Mouse (Mus musculus) adrenal gland, postnatal 25 days (tissue): Measurements from ENCODE around the gene Tmem108. TPM values are rescaled to one million over a fixed set of nuclear protein-coding genes. Genes with fewer than 3 reads are reported as not detected.

Experiments used
- DNase-seq: peaks from one replicate; pipeline ENCODE4 v3.0.0; 2021; ENCODE audit warnings: mixed read lengths
- long read RNA-seq: library from polyadenylated mRNA; stranded (forward); transcript quantifications from one replicate; pipeline ENCODE4 v2.0.0, GENCODE M21; 2021
- total RNA-seq: library from RNA; stranded (reverse); gene quantifications from 2 replicates; pipeline ENCODE4 v1.2.3, GENCODE M21; 2021

Tmem108 gene
- 2.7 and 4.4 TPM in 2 replicates for total RNA-seq
- long read RNA-seq, partial matches to known transcripts: 2 of 6 reads
- long read RNA-seq, other reads (novel, unspliced or antisense): 2 of 6 reads

DNA sequence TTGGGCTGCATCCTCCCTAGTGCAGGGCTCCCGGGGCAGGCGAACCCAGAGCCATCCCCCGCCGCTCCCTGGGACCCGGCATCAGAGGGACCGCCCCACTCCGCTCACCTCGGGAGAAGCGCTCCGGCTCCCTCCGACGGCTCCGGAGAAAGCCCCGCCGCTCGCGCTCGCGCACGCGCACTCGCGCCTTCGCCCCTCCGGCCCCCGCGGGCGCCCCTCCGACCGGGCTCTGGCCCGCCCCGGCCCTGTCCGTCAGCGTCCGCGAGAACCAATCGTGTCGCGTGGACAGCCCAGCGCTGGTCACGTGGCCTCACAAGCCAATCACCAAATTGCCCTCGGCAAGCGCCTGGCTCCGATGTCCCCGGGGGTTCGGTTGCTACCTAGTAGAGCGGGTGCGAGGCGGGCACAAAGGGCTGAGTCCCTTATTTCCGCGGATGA is at the start of gene Tmem108:
TSS of gene Tmem108 (minus strand) at position 191 of the 438 bp plus-strand sequence.
- peak; percentile 93 for DNase-seq

- no peak for DNase-seq
Measured at GRCm38 (mm10) chr9:103789029-103789428, 27.4 kb upstream of the Tmem108 start.

DNA sequence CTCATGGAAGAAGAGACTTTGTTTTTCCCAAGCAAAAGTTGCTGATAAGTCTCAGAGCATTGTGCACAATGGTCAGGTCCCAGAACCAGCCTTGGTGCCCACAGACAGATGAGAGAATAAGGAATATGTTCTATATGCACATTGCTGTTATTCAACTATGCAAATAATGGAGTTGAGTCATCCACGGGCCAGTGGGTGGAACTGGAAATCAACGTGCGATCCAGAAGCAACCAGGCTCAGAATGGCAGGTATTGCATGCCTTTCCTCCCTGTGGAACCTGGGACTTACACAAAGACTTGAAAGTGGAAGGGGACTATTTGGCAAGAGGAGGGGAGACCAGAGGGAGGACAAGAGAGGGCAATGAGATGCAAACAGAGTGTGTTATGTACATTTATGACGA is 22.5 kb upstream of the Tmem108 start:
- DNase-seq: no peak

- no peak for DNase-seq
Measured at GRCm38 (mm10) chr9:103783276-103783675, 21.6 kb upstream of the Tmem108 start.

GRCm38 (mm10) chr9:103782306-103782705 is 20.7 kb upstream of the Tmem108 start:
- DNase-seq: no peak

- DNase-seq: no peak
Measured at GRCm38 (mm10) chr9:103781407-103781806, 19.8 kb upstream of the Tmem108 start.

DNA sequence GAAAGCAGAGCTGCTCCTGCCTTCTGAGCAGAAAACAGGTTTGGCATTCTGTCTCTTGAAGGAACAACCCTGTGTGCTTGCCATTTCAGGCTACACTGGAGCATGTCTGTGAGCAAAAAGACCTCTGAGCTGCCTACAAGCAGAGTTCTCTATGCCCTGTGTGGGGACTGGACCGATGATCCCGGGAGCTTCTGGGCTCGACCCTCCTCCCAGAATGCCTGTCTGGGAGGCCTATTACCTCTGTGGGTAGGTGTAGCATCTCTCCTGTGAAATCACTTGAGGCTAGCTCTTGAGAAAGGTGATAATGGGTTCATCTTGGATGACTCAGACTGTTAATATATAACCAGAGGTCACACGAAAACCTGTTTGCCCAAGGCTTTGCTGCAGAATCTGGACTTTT is 19.0 kb upstream of the Tmem108 start:
- DNase-seq: no peak

- no peak for DNase-seq
Measured at GRCm38 (mm10) chr9:103778185-103778584, 16.5 kb upstream of the Tmem108 start.

DNA sequence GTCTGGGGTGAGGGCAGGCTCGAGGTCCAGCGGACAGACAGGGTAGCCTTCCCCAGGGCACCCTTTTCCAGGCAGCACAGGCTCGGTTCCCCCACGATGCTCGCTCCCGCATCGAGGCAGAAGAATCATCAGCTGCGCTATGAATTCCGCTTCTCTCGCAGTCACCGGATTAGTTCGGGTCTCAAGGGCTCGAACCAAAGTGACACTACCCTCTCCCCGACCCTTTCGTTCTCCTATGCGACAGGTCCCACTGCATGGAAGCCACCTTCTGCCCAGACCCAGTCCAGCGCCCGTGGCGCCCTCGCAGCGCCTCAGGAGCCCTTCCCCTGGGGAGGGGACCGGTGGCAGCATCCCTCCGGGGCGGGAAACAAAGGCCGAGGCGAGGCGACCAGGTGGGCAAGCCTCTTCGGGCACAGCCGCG is 476 bp downstream of the Tmem108 start:
- no peak for DNase-seq

GRCm38 (mm10) chr9:103760356-103760755 is 1.3 kb downstream of the Tmem108 start:
- no peak for DNase-seq

- no peak for DNase-seq
Measured at GRCm38 (mm10) chr9:103759829-103760228, 1.8 kb downstream of the Tmem108 start.

- peak; percentile 75 for DNase-seq
Measured at GRCm38 (mm10) chr9:103758930-103759695, 2.5 kb downstream of the Tmem108 start.

DNA sequence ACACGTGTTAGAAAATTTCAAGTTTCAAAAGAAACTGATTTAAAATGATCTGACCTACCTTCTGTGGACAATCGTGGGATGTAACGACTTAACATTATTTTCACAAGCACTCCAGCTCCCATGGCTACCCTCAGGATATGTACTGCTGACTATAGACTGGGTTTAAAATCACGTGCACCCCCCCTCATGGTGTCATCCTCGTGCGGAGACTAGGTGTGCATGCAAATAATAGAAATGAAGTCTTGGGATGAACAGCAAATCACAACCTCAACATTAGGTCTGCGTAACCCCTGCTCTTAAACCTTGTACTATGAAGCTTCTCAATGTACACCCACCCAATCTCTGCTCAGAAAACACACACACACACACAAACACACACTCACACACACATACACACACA is 3.4 kb downstream of the Tmem108 start:
- no peak for DNase-seq

- DNase-seq: no peak
Measured at GRCm38 (mm10) chr9:103752618-103753017, 9.0 kb downstream of the Tmem108 start.

- no peak for DNase-seq
Measured at GRCm38 (mm10) chr9:103751568-103751967, 10.1 kb downstream of the Tmem108 start.

GRCm38 (mm10) chr9:103750491-103750890 is 11.1 kb downstream of the Tmem108 start:
- DNase-seq: peak; percentile 14

GRCm38 (mm10) chr9:103746598-103746997 is 15.0 kb downstream of the Tmem108 start:
- DNase-seq: no peak

GRCm38 (mm10) chr9:103740145-103740544 is 21.5 kb downstream of the Tmem108 start:
- no peak for DNase-seq

- no peak for DNase-seq
Measured at GRCm38 (mm10) chr9:103739062-103739461, 22.6 kb downstream of the Tmem108 start.

DNA sequence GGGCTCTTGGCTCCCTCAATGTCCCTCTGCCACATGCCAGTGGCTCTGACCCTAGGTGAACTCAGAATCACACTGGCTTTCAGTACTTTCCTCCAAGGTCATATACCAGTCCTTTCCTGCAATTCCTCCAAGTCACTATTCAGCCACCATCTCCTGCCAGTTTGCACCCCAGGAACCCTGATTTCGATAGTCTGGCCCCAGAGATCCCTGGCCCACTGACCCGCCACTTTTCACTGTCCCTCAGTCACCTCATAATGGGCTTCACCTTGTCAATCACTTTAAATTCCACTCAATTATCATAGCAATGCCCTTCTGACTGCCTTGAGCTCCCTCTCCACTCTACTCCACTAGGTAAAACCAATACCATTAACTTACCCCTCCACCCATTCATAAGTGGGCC is 31.9 kb downstream of the Tmem108 start:
- DNase-seq: no peak

DNA sequence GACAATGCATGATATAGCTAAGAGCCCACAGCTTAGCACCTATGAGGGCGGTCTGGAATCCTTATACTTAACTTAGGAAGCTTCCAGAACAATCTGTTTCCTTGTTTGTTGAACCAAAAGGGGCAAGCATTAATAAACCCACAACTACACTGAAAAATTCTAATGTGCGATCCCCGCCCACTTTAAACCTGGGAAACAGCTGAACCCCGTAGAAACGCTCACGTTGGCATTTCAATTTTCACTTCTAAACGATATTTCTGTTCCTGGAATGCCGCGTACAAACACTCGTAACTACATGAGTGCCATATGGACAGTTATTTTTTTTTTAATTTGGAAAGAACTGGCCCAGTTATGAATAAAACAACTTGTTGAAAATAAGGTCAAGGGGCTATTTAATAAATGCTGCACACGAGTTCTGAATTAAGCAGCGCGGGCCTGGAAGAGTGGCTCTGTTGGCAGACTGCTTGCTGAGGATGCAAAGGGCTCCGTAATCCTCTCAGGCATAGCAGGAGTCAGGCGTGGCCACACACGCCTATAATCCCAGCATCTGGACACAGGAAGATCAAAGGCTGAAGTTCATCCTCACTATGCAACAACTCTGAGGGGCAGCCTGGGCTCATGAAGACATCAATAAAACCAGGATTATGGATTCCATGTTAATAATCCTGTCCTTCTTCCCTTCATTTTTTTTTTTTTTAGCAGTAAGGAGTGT is 34.7 kb downstream of the Tmem108 start:
- no peak for DNase-seq

GRCm38 (mm10) chr9:103725497-103725896 is 36.1 kb downstream of the Tmem108 start:
- DNase-seq: no peak

DNA sequence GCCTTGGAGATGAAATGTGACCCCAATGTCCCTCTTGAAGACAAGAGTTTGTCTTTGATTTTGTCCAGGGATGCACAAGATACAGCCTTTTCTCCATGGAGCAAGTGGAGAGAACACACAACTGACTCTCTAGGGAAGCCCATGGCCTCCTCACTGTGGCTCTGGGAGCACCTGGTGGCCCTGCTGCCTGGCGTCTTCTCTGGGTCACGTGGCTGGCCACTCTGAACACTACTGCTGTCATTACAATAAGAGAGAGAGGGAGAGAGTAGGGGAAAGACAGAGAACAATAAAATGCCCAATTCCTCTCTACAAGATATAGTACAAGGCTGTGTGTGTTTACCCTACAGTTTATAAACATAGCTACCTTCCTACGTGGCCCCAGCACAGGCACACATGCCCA is 40.2 kb downstream of the Tmem108 start:
- DNase-seq: no peak
